Mouse (Mus musculus) forelimb bud, embryonic 11.5 days (tissue): ENCODE measurements at regions not wholly inside any gene's neighbourhood (a gene's known extent, or its start where the extent isn't known, plus 50 kb on each side); places are given as distances from the start of the nearest gene placed in this dataset.

ENCODE experiments used
- DNase-seq: peaks from one replicate; pipeline ENCODE4 v3.0.0-alpha.2; 2012; ENCODE audit warnings: low read depth, low spot score

GRCm38 (mm10) chr6:20290496-20290895, 924.8 kb upstream of the Kcnd2 start:
- peak; percentile 17 for DNase-seq
